Mouse (Mus musculus) limb, embryonic 13.5 days (tissue): ENCODE measurements at regions not wholly inside any gene's neighbourhood (a gene's known extent, or its start where the extent isn't known, plus 50 kb on each side); places are given as distances from the start of the nearest gene placed in this dataset.

Experiments
- ATAC-seq: fragments of 200-750 bp; cut with Nextera tagmentation; 2 replicates; pipeline ENCODE4 v1.8.0; 2017; ENCODE audit warnings: low read depth, moderate number of reproducible peaks, moderate TSS enrichment; ENCODE audit not compliant: low FRiP score
- H3K27ac ChIP-seq: fragments of 300-500 bp; sonication (generic); 2 replicates; pipeline ENCODE4 v1.5.1; 2015; ENCODE audit warnings: inconsistent platforms, mild to moderate bottlenecking, moderate library complexity
- H3K27me3 ChIP-seq: fragments of 300-500 bp; sonication (generic); 2 replicates; pipeline ENCODE4 v1.6.1; 2015; ENCODE audit warnings: mild to moderate bottlenecking, inconsistent platforms
- H3K36me3 ChIP-seq: fragments of 300-500 bp; sonication (generic); 2 replicates; pipeline ENCODE4 v1.6.1; 2015; ENCODE audit warnings: inconsistent platforms, mild to moderate bottlenecking, moderate library complexity
- H3K4me1 ChIP-seq: fragments of 300-500 bp; sonication (generic); 2 replicates; pipeline ENCODE4 v1.6.1; 2015; ENCODE audit warnings: inconsistent platforms
- H3K4me2 ChIP-seq: fragments of 300-500 bp; sonication (generic); replicated peaks from 2 replicates; pipeline ENCODE4 v1.6.1; 2015; ENCODE audit warnings: inconsistent platforms, mild to moderate bottlenecking, moderate library complexity
- H3K4me3 ChIP-seq: fragments of 300-500 bp; sonication (generic); 2 replicates; pipeline ENCODE4 v1.5.1; 2015; ENCODE audit warnings: moderate library complexity, mild to moderate bottlenecking, inconsistent platforms
- H3K9ac ChIP-seq: fragments of 300-500 bp; sonication (generic); 2 replicates; pipeline ENCODE4 v1.6.1; 2015; ENCODE audit warnings: mild to moderate bottlenecking, inconsistent platforms
- H3K9me3 ChIP-seq: fragments of 300-500 bp; sonication (generic); 2 replicates; pipeline ENCODE4 v1.6.1; 2016; ENCODE audit warnings: inconsistent platforms
- WGBS: fragments of 180-500 bp; shearing (Covaris S2); methylation state at CpG from one replicate; pipeline ENCODE4 v1.1.7; 2015; 5-methylcytosine and 5-hydroxymethylcytosine counted together

- peaks cover 4% of the 10 kb centered on the region; the same call in 1 of the 2 replicates for H3K27me3 ChIP-seq
- WGBS, result 82% methylated on average over 7 of the region's 7 CpGs
- H3K36me3 ChIP-seq, result no peaks in the 10 kb centered on the region
- no peak overlapping the region for H3K9ac ChIP-seq
- no peak overlapping the region for H3K4me2 ChIP-seq
- H3K9me3 ChIP-seq, result no peaks in the 10 kb centered on the region
- no peaks in the 10 kb centered on the region for H3K4me1 ChIP-seq
- ATAC-seq, result no peak
- H3K27ac ChIP-seq, result no peak overlapping the region
- H3K4me3 ChIP-seq, result no peak overlapping the region
Measured at GRCm38 (mm10) chr3:120015376-120015775, 231.1 kb upstream of the Ptbp2 start.

DNA sequence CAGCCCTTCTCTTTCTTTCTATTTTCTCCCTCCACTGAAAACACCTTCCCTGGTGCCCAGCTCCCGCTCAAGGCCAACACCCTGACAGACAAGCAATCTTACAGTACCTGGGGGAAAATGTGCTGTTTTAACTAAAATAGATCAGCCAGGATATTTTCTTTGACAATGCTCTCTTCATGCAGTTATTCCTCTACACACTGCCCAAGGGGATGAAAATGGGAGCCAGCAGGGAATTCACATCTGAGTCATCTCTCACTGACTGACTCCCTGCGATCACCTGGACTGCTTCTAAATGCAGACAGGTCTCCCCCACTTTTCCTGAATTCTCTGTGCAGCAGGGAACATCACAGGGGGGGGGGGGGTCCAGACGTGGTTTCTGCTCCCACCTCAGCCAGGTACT lies 227.6 kb upstream of the Ptbp2 start:
- Histone ChIP-seq H3K27ac (no peak overlapping the region), H3K4me3 (no peak overlapping the region), H3K4me2 (no peak overlapping the region), H3K9ac (no peak overlapping the region), H3K27me3 (peaks cover 4% of the 10 kb centered on the region; the same call in 1 of the 2 replicates), H3K9me3 (no peaks in the 10 kb centered on the region), H3K4me1 (no peaks in the 10 kb centered on the region), H3K36me3 (no peaks in the 10 kb centered on the region)
- ATAC-seq, result no peak
- WGBS, result 21% methylated on average over 3 of the region's 3 CpGs

- Histone ChIP-seq H3K27me3 (peaks cover 4% of the 10 kb centered on the region; the same call in 1 of the 2 replicates), H3K4me2 (no peak overlapping the region), H3K36me3 (no peaks in the 10 kb centered on the region), H3K27ac (no peak overlapping the region), H3K4me3 (no peak overlapping the region), H3K4me1 (no peaks in the 10 kb centered on the region), H3K9me3 (no peaks in the 10 kb centered on the region), H3K9ac (no peak overlapping the region)
- 90% methylated on average over 3 of the region's 3 CpGs for WGBS
- ATAC-seq, result no peak
Measured at GRCm38 (mm10) chr3:120008110-120008509, 223.8 kb upstream of the Ptbp2 start.

- H3K9me3 ChIP-seq, result no peaks in the 10 kb centered on the region
- no peak for ATAC-seq
- H3K4me1 ChIP-seq, result peaks cover 16% of the 10 kb centered on the region
- WGBS, result 69% methylated on average over 3 of the region's 3 CpGs
- no peak overlapping the region for H3K9ac ChIP-seq
- no peaks in the 10 kb centered on the region for H3K36me3 ChIP-seq
- H3K27me3 ChIP-seq, result no peaks in the 10 kb centered on the region
- no peak overlapping the region for H3K4me2 ChIP-seq
- H3K27ac ChIP-seq, result no peak overlapping the region
- no peak overlapping the region for H3K4me3 ChIP-seq
Measured at GRCm38 (mm10) chr3:120004588-120004987, 220.3 kb upstream of the Ptbp2 start.

DNA sequence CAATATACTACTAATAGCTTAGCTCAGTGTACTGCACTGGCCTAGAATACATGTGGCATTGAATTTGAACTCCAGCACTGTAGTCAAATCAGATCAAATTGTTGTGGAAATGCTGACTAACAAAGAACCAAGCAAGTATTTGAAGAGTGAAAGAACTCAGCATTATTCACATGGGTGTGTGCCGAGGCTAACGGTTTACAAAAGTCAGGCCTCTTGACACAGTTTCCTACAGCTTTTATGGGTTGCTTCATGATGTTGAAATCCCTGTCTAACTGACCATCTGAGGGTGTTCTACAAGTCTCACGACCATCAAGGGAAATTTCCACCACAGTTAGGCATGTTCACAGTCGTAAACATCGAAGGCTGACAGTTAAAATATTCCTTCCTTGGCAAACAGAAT lies 216.0 kb upstream of the Ptbp2 start:
- Histone ChIP-seq H3K9me3 (no peaks in the 10 kb centered on the region), H3K27me3 (no peaks in the 10 kb centered on the region), H3K9ac (no peak overlapping the region), H3K4me2 (no peak overlapping the region), H3K36me3 (no peaks in the 10 kb centered on the region), H3K4me1 (peaks cover 24% of the 10 kb centered on the region), H3K27ac (no peak overlapping the region), H3K4me3 (no peak overlapping the region)
- no peak for ATAC-seq
- WGBS, result 53% methylated on average over 5 of the region's 5 CpGs

- Histone ChIP-seq H3K27ac (no peak overlapping the region), H3K27me3 (no peaks in the 10 kb centered on the region), H3K4me3 (no peak overlapping the region), H3K36me3 (no peaks in the 10 kb centered on the region), H3K4me1 (peaks cover 21% of the 10 kb centered on the region), H3K9me3 (no peaks in the 10 kb centered on the region), H3K4me2 (no peak overlapping the region), H3K9ac (no peak overlapping the region)
- 51% methylated on average over 9 of the region's 9 CpGs for WGBS
- no peak for ATAC-seq
Measured at GRCm38 (mm10) chr3:119996258-119996988, 212.2 kb upstream of the Ptbp2 start.

GRCm38 (mm10) chr3:119995781-119996180 lies 211.5 kb upstream of the Ptbp2 start:
- no peaks in the 10 kb centered on the region for H3K9me3 ChIP-seq
- H3K27me3 ChIP-seq, result no peaks in the 10 kb centered on the region
- no peak overlapping the region for H3K27ac ChIP-seq
- H3K36me3 ChIP-seq, result no peaks in the 10 kb centered on the region
- ATAC-seq, result peak; percentile 51; the same call in 1 of the 2 replicates
- H3K4me3 ChIP-seq, result no peak overlapping the region
- no peak overlapping the region for H3K9ac ChIP-seq
- H3K4me2 ChIP-seq, result no peak overlapping the region
- peaks cover 15% of the 10 kb centered on the region; the same call in 1 of the 2 replicates for H3K4me1 ChIP-seq
- 29% methylated on average over 4 of the region's 4 CpGs for WGBS

DNA sequence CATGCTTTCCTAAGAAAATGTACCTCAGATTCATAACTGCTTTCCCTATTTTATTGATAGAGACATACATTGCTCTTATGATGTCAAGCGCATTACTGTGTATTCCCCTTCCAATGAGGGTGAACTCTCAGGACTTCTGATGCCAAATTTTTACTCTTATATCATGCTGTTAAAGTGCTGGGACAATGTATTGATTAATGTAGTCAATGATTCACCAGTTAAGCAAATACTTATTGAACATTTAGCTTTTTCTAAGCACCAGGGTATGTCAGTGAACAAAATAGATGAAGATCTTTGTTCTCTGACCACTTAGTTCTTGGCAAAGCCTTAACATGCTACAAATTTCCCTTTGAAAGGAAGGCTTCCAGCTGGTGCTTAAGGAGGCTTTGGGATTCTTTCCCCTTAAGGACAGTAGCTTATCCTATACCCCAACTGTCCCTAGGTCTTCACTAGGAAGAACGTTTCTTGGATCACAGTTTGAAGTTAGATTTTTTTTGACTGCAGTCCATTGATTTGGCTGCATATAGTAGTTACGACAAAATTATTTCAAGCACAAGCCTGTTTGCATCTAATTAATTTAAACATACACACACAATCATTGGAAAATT lies 203.1 kb upstream of the Ptbp2 start:
- H3K9ac ChIP-seq, result no peak overlapping the region
- no peak for ATAC-seq
- 80% methylated on average over 3 of the region's 3 CpGs for WGBS
- no peak overlapping the region for H3K4me2 ChIP-seq
- H3K4me3 ChIP-seq, result no peak overlapping the region
- no peaks in the 10 kb centered on the region for H3K4me1 ChIP-seq
- H3K36me3 ChIP-seq, result no peaks in the 10 kb centered on the region
- H3K27ac ChIP-seq, result no peak overlapping the region
- H3K9me3 ChIP-seq, result no peaks in the 10 kb centered on the region
- H3K27me3 ChIP-seq, result no peaks in the 10 kb centered on the region

DNA sequence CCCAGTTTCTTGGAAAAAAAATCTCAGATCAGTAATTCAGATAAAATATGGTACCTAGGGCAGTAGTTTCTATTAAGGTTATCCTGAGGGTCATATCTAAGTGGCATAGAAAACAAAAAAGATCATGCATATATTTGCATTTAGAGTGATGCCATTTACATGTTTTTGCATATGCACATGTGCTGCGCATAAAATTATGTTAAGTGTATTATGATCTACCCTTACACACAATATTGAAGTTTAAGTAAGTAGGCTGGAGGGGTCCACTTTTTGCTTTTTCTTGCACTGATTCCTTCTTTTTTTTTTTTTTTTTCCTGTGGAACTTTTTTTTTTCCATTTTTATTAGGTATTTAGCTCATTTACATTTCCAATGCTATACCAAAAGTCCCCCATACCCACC lies 193.1 kb upstream of the Ptbp2 start:
- Histone ChIP-seq H3K9ac (no peak overlapping the region), H3K4me3 (no peak overlapping the region), H3K9me3 (no peaks in the 10 kb centered on the region), H3K4me1 (no peaks in the 10 kb centered on the region), H3K27ac (no peak overlapping the region), H3K27me3 (no peaks in the 10 kb centered on the region), H3K4me2 (no peak overlapping the region), H3K36me3 (no peaks in the 10 kb centered on the region)
- WGBS, result 95% methylated on average over 1 of the region's 1 CpGs
- no peak for ATAC-seq

DNA sequence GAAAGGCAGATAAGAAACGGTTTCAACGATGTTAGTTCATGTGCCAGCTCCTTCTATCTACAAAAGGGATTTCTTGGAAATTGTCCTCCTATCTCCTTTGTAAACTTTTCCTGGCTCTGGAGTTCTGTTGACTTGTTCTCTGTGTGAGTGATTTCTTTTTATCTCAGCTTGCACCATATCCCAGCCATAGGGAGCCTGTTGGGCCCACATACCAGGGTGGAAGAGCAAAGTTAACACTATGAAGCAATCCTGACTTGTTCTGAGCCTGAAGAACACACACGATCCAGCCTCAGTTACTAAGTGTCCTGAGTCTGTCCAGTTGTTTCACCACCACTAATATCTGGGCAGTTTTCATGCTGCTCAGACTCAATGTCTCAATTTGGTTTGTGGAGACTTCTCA lies 192.1 kb upstream of the Ptbp2 start:
- 90% methylated on average over 3 of the region's 3 CpGs for WGBS

DNA sequence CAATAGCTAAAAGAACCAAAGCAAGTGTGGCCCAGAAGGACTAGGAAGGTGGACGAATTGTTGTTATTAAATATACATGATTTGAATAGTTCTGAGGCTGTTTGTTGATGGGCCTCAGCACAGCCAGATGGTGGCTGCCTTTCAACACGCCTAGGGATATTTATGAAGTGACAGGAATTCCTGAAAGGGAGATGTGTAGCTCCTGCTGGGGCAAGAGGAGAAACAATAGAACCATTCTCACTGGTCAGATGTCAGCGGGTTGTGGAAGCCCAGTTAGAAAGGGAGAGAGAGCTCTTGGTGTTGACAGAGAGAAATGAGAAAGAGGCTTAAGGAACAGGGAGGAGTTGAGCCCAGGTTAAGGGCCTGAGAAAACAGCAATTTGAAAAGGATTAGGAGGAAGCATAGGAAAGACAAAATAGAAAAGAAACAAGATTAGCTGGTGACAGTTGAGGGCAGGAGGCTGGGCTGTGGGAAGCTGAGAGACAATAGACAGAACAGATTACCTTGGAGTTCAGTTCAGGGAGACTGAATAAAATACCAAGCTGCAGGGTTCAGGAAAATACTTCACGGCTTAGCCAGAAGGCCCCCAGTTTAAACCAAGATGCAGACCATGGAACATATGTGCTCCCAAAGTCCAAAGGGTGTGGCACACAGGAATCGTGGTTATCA lies 174.7 kb upstream of the Ptbp2 start:
- ATAC-seq, result peak; percentile 44; the same call in 1 of the 2 replicates
- Histone ChIP-seq H3K4me3 (no peak overlapping the region), H3K4me1 (no peaks in the 10 kb centered on the region), H3K9me3 (no peaks in the 10 kb centered on the region), H3K9ac (no peak overlapping the region), H3K4me2 (no peak overlapping the region), H3K27me3 (no peaks in the 10 kb centered on the region), H3K36me3 (no peaks in the 10 kb centered on the region), H3K27ac (no peak overlapping the region)
- 32% methylated on average over 5 of the region's 5 CpGs for WGBS

More for the DNA sequence above, 192.1 kb upstream of the Ptbp2 start:
- H3K9me3 ChIP-seq, result no peaks in the 10 kb centered on the region
- no peak for ATAC-seq
- H3K27ac ChIP-seq, result no peak overlapping the region
- no peak overlapping the region for H3K9ac ChIP-seq
- H3K4me1 ChIP-seq, result no peaks in the 10 kb centered on the region
- no peak overlapping the region for H3K4me2 ChIP-seq
- H3K4me3 ChIP-seq, result no peak overlapping the region
- H3K36me3 ChIP-seq, result no peaks in the 10 kb centered on the region
- H3K27me3 ChIP-seq, result no peaks in the 10 kb centered on the region

- Histone ChIP-seq H3K27ac (no peak overlapping the region), H3K9ac (no peak overlapping the region), H3K27me3 (no peaks in the 10 kb centered on the region), H3K36me3 (no peaks in the 10 kb centered on the region), H3K4me1 (no peaks in the 10 kb centered on the region), H3K4me2 (no peak overlapping the region), H3K9me3 (no peaks in the 10 kb centered on the region), H3K4me3 (no peak overlapping the region)
- WGBS, result 78% methylated on average over 8 of the region's 8 CpGs
- no peak for ATAC-seq
Measured at GRCm38 (mm10) chr3:119957529-119957928, 173.3 kb upstream of the Ptbp2 start.
